Mouse (Mus musculus): ENCODE results near the gene Camk2n1. TPM values are rescaled to one million over a fixed set of nuclear protein-coding genes. Genes with fewer than 3 reads are reported as not detected.
A peak's percentile ranks its signal among the peaks of the same experiment; 100 is the strongest.

The Camk2n1 gene
- total RNA-seq, 2 experiments from 2014 or later = 1,236 to 1,427 TPM

- DNase-seq (ENCODE audit: low spot score in 2 of 2) = no peak
- intact Hi-C loops (cut with DNase I) = loop anchor here (5.0 kb wide), 1 partner anchor 347 kb away; no protein-coding TSS in a partner anchor
These were observed 9.2 kb upstream of the Camk2n1 start for GRCm38 (mm10) chr4:138444941-138445340.

- no peak for DNase-seq (ENCODE audit: low spot score in 2 of 2)
- intact Hi-C loops (cut with DNase I) = loop anchor here (1.0 to 5.0 kb wide), 4 partner anchors 115 to 404 kb away; no protein-coding TSS in a partner anchor
These were observed 7.1 kb upstream of the Camk2n1 start for GRCm38 (mm10) chr4:138446981-138447380.

- intact Hi-C loops (cut with DNase I) = loop anchor here (1.0 to 5.0 kb wide), 4 partner anchors 115 to 404 kb away; no protein-coding TSS in a partner anchor
- DNase-seq (ENCODE audit: low spot score in 2 of 2) = peak; percentile 95
These were observed 6.7 kb upstream of the Camk2n1 start for GRCm38 (mm10) chr4:138447387-138447786.

- DNase-seq (ENCODE audit: low spot score in 2 of 2) = peak in 1 of 2 experiments; percentile 47
These were observed 6.1 kb upstream of the Camk2n1 start for GRCm38 (mm10) chr4:138447827-138448602.

GRCm38 (mm10) chr4:138448872-138449615, 5.1 kb upstream of the Camk2n1 start:
- intact Hi-C loops (cut with DNase I) = loop anchor here (5.0 kb wide), 1 partner anchor 343 kb away; no protein-coding TSS in a partner anchor
- no peak for DNase-seq (ENCODE audit: low spot score in 2 of 2)

More at GRCm38 (mm10) chr4:138447827-138448602, 6.1 kb upstream of the Camk2n1 start:
- intact Hi-C loops (cut with DNase I) = loop anchor here (1.0 to 5.0 kb wide), 4 partner anchors 114 to 403 kb away; no protein-coding TSS in a partner anchor

- intact Hi-C loops (cut with DNase I) = loop anchor here (5.0 kb wide), 1 partner anchor 343 kb away; no protein-coding TSS in a partner anchor
- no peak for DNase-seq (ENCODE audit: low spot score in 2 of 2)
These were observed 4.3 kb upstream of the Camk2n1 start for GRCm38 (mm10) chr4:138449636-138450314.

DNA sequence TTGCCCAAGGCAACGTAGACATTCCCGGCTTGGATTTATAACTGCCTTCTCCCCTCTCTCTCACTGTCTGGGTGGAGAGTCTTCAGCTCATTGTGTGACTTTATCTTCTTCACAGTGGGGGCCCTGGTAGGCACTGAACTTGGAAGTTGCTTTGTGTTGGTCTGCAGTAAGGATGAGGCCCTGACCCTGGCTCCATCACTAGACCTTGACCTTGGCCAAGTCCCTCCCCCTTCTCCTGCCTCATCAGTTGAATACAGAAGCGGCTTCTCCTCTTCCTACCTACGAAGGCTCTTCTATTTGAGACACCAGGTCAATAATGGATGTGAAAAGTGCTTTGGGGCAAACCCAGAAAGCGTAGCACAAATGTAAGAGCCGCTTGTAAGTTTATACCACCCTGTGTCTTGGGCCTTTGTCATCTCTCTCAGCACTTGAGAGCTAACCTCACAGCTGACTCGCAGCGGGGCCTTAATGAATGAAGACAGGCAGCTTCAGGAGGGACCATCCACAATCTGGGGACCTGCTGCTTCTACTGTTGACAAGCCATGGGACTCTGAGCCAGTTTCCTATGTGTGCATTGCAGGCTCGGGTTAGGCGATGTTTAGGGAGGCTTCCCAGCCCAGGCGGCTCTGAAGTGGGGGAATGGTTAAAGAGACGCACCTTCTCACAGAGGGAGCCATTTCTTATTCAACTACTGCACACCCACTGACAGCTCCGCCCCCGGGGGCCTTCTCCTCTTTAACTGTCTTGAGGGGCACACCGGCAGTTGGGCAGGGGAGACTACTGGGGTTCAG, 1.6 kb upstream of the Camk2n1 start:
- DNase-seq (ENCODE audit: low spot score in 2 of 2) = no peak
- intact Hi-C loops (cut with DNase I) = no loop called here

- intact Hi-C loops (cut with DNase I) = no loop called here
These were observed 889 bp upstream of the Camk2n1 start for GRCm38 (mm10) chr4:138453097-138453752.

DNA sequence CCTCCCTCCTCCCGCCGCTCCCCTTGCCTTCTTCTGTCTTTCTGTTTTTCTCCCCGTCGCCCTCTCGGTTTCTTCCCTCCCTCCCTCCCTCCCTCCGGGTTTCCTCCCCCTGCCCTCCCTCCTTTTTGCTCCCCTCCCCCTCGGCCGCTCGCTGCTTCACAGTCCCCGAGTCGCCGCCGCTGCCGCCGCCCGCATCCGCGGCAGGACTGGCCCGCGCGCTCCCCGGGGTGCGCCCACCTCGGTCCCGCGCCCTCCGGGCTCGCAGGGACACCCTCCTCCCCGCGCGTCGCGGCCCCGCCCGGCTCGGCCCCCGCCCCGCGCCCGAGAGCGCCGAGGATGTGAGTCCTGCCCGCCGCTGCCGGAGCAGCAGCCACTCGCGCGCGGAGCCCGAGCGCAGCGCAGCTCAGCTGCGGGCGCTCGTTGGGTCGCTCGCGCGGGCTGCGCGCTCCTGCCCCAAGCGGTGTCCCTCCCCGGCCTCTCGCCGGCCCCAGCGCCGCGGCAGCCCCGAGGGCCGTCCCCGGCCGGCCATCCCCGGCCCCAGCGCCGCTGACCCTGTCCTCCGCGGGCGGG, 542 bp downstream of the Camk2n1 start:
- DNase-seq (ENCODE audit: low spot score in 2 of 2) = peak; percentile 82 to 88
- intact Hi-C loops (cut with DNase I) = loop anchor here (1.0 to 2.0 kb wide), 2 partner anchors 50 to 269 kb away; no protein-coding TSS in a partner anchor

More at GRCm38 (mm10) chr4:138453097-138453752, 889 bp upstream of the Camk2n1 start:
- no peak for DNase-seq (ENCODE audit: low spot score in 2 of 2)

DNA sequence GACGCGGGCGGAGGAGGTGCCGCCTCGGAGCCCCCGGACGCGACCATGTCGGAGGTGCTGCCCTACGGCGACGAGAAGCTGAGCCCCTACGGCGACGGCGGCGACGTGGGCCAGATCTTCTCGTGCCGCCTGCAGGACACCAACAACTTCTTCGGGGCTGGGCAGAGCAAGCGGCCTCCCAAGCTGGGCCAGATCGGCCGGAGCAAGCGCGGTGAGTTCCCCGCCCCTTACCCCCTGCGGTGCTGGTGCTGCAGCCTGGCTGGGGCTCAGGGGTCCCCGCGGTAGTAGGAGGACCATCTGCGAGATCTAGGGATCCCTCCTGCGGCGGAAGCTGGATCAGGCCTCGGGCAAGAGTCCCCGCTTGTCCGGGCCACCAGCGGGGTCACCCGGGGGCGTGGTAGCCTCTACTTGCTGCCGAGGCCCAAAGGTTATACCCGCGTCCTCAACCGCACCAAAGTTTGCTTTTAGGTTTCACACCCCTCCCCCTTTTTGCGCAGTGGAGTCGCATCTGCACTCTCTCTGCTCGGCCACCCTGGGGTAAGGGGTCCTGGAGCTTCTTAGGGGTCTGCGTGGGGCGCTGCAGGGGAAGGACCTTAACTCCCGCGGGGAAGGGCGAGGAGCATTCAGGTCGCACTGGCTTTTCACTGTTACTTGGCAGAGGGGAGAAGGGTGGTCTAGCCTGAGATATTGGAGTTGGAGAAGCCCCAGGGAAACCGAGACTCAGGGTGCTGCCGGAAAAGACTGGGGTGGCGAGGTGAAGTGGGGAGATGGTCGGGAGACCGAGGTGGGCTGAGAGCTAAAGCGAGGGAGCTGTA, 1.2 kb downstream of the Camk2n1 start:
- DNase-seq (ENCODE audit: low spot score in 2 of 2) = peak in 1 of 2 experiments; percentile 38
- intact Hi-C loops (cut with DNase I) = loop anchor here (2.0 kb wide), 1 partner anchor 49 kb away; no protein-coding TSS in a partner anchor

DNA sequence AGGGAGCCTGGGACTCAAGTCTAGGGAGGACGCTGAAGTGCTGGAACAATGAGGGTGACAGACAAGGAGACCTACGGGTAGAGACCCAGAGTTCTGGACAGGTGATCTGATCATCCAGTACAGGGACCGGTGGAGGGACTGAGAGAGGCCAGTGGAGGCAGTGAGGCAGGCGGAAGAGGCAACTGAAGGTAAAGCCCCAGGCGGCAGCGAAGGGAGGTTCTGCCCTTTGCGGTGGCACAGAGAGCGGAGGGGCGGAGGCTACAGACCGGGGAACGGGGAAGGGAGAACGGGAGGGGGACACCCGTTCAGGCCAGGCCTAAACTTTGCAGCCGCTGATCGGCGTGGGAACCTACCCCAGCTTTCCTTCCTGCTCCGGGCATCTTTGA, 1.8 kb downstream of the Camk2n1 start:
- DNase-seq (ENCODE audit: low spot score in 2 of 2) = peak in 1 of 2 experiments; percentile 39
- intact Hi-C loops (cut with DNase I) = loop anchor here (2.0 kb wide), 1 partner anchor 49 kb away; no protein-coding TSS in a partner anchor

DNA sequence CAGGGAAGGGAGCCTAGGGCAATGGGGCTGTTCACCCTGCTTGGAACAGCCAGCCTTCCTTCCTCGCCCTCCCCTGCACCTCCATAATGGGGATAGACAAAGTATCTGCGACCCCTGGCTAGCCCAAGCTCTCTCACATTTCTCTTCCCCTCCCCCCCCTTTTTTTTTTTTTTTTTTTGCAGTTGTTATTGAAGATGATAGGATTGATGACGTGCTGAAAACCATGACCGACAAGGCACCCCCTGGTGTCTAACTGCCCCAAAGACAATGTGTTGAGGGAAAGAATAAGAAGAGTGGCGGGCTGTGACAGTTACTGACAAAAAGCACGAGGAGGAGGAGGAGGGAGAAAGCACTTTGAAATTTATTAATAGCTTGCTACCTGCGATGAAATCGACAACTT, 2.4 kb downstream of the Camk2n1 start:
- intact Hi-C loops (cut with DNase I) = no loop called here
- DNase-seq (ENCODE audit: low spot score in 2 of 2) = no peak

DNA sequence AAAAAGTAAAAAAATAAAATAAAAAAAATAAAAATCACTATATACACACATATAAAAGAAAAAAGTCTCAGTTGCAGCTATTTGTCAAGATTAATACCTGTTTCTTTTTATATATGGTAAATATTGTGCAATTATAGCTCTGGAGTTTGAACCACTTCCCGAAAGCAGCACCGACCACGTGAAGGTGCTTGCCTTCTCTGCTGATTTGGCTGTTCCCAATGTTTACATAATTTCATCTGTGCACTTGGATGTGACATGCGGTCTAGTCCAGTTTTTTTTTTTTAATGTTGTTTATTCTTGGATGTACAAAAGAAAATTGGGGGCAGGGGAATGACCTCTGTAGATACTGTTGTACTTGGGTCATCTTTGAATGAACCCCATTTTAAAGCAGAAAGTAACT, 3.0 kb downstream of the Camk2n1 start:
- intact Hi-C loops (cut with DNase I) = no loop called here
- DNase-seq (ENCODE audit: low spot score in 2 of 2) = no peak

DNA sequence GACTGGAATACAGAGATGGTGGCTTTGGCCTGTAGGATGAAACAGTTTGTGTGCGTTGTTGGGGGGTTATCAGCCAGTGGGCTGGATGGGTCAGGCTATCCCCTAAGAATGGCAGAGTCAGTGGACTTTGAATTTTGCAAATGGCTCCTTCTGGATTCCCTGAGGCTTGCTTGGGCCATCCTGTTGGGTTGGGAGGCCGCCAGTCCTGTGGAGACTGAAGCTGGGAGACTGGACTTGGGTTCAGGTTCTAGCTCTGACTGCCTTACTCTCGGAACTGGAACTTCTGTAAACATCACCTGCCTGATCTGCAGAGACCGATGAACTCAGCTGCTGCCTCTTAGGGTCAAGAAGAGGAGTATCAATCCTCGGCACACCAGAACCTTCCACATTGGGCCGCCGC, 4.1 kb downstream of the Camk2n1 start:
- intact Hi-C loops (cut with DNase I) = no loop called here
- no peak for DNase-seq (ENCODE audit: low spot score in 2 of 2)

GRCm38 (mm10) chr4:138458735-138459440, 4.8 kb downstream of the Camk2n1 start:
- no peak for DNase-seq (ENCODE audit: low spot score in 2 of 2)
- intact Hi-C loops (cut with DNase I) = no loop called here

DNA sequence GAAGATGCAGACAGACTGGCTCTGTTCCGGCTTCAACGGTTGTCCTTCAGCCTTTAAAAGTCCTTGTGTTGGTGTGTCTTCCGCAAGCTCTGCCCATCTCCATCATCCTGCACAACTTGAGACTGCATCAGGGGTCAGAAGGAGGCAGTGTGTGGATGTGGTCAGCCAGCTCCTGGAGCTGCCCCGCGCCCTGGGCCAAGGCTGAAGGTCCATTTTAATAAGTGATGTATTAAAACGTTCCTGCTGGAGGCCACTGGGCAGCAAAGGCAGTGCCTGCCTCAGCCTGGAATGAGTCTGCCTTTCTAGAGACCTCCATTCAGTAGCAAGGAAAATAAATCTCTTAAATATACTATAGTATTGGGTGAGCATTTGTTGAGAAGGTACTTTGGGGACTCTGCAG, 5.7 kb downstream of the Camk2n1 start:
- intact Hi-C loops (cut with DNase I) = no loop called here
- DNase-seq (ENCODE audit: low spot score in 2 of 2) = no peak

DNA sequence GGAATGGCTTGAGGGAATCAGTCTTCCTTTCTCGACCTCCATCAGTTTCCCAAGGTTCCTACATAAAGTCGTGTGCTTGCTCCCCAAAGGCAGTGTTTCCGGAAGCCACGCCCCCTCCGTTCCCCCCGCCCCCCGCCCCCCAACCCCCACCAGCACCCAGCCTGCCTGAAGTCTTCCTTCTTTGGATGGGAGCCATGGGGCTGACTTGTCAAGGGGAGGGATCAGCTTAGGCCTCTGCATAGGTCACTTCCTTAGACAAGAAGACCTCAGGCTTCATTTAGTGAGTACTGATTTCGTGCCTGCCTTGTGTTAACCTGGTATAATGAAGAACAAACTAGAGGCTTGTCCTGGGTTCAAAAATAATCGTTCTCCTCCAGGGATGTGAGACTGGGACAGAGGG, 6.8 kb downstream of the Camk2n1 start:
- intact Hi-C loops (cut with DNase I) = no loop called here
- no peak for DNase-seq (ENCODE audit: low spot score in 2 of 2)

Measured in left cerebral cortex, postnatal 36 days (tissue).